Mouse (Mus musculus) CH12F3 (cell line): ENCODE results near the gene AI467606.

Experiments used
- in situ Hi-C: fragments of 300-500 bp; cut with MboI; formaldehyde crosslinking; loops from 2 replicates; pipeline ENCODE4 v1.14.3; 2020; ENCODE audit warnings: low sequenced_read_pairs

AI467606 gene

DNA sequence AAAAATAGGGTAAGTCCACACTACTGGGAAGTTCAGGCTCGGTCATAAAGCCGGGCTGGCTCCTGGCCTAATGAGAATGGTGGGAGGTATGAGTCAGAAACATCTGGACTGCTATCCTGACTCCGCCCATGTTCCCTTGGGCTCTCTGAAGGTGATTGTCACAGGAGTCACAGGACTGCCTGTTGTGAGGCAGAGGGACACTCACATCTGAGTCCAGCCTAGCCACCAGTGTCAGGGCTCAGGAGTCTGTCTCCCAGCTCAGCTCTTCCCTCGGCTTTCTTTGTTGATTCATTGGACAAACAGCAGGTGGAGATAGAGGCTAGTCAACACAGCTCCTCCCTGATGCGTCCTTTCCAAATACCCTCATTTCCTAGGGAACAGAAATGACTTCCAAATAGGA lies 26.8 kb downstream of the AI467606 start:
- in situ Hi-C loops = loop anchor here (25.0 kb wide), 1 partner anchor 544 kb away; no protein-coding TSS in a partner anchor

DNA sequence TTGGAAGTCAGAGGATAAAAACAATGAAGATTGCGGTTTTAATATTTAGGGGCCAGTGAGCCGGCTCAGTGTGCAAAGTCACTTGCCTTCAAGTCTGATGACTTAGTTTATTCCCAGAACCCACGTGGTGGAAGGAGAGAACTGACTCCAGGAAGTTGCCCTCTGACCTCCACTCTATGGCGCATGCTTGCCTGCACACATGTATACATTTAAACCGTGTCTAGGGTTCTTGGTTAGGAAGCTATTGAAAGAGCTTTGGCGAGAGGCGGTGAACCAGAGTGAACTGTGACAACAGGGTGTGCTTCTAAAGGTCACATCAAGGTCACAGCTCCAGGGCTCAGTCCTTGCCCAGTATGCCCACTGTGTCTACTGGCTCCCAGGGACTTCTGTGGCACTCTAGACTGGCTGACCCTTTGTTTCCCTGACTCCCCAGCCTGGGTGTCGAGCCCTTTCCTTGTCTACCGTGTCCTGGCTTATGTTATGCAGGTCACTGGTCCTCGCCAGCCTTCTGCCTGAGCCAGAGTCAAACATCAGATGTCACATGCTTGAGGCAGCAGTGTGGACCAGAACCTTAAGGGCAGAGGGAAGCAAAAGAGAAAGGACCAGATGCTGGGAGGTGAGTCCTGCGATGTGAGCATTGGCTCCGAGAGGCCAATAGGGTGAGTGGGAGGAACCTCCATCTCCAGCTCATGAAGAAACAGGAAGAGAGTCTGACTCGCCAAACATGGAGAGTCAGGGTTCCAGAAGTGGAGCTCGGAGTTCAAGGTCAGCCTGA lies 27.7 kb downstream of the AI467606 start:
- in situ Hi-C loops = loop anchor here (25.0 kb wide), 1 partner anchor 543 kb away; no protein-coding TSS in a partner anchor

DNA sequence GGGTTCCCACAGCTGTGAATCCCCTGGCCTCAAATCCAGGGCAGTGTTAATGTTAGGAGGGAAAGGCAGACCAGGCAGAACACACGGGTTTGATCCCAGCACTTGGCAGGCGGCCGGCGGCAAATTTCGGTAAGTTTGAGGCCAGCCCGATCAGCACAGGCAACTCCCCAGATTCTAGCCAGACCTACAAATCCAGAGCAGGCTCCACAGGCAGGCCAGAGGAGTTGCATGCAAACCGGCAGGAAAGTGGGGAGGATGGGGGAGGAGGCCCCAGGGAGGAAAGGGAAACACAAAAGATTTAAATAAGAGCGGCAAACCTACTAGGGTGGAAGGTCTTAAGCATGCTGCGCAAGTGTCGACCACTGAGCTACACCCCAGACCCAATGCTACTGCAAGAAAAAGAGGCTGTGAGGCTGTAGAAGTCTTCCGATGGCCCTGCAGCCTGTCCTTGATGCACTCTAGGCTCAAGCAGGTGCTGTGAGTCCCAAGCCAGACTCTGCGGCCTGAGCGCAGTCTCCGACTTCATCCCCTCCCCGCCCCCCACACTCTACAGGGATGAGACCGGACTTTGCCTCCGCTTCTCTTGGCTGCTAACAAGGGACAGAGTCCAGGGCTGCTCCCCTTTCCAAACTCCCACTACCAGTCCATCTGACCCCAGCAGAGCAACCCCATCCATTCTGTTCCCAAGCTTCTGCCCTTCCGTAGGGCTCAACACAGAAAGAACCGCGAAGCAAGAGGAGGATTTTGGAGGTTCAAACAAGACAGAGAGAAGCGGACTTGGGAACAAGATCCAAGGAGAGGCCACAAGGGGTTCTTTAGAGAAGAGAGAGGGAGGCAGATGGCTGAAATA lies 30.1 kb downstream of the AI467606 start:
- in situ Hi-C loops = loop anchor here (25.0 kb wide), 1 partner anchor 541 kb away; no protein-coding TSS in a partner anchor

DNA sequence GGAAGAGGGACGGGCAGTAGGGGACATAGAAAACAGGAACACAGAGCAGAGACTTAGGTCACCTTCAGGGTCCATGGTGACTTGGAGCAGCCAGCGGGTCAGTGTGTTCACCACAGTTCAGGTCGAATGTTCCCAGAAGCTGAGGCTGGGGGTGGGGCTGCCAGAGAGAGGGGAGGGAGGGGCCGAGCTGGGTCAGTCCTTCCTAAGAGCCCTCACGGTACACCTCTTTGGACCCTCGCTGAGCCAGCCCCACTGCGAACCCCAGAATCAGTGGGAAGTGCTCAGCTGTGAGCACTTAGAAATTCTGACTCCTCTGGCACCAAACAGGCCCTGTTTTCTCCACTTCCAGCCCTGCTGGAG lies 30.7 kb downstream of the AI467606 start, which contains the start of gene Qprt:
Gene Qprt, minus strand, starts transcription at position 316 of the 360 bp plus-strand sequence.
- in situ Hi-C loops = loop anchor here (25.0 kb wide), 1 partner anchor 540 kb away; no protein-coding TSS in a partner anchor

DNA sequence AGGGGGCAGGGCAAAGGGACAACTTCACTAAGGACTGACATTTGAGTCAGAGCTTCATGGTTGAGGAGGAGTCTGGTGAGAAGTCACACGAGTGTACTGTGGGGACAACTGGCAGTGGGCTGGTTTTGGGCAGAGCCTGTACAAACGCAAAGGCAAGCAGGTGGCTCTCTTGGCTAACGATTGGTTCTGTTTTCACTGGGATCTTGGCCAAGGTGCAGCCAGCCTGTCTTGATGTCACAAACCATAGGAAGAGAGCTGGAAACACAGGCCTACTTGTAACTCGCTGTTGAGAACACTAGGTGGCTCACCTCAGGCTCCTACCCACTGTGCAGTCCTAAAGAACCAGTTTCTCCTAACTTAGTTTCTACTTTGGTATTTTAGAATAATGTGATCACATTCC lies 38.5 kb downstream of the AI467606 start:
- in situ Hi-C loops = loop anchor here (5.0 kb wide), 1 partner anchor 58 kb away; no protein-coding TSS in a partner anchor

DNA sequence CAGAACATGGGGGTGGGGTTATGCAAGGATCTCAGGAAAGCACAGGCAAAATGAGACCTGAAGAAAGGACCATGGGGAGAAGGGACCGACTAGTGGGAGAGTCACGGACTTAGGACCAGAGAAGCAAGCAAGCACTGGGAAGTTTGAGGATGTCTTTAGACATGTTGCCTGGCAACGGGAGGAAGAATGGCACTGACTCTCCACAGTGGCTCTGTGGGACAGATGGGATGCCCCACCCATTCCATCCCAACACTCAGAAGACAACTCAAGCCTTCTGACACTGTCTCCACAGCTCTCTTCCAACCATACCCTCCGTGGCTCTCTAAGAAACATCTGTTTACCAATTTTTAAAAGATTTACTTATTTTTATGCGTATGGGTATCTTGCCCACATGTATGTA lies 42.0 kb downstream of the AI467606 start:
- in situ Hi-C loops = no loop called here

DNA sequence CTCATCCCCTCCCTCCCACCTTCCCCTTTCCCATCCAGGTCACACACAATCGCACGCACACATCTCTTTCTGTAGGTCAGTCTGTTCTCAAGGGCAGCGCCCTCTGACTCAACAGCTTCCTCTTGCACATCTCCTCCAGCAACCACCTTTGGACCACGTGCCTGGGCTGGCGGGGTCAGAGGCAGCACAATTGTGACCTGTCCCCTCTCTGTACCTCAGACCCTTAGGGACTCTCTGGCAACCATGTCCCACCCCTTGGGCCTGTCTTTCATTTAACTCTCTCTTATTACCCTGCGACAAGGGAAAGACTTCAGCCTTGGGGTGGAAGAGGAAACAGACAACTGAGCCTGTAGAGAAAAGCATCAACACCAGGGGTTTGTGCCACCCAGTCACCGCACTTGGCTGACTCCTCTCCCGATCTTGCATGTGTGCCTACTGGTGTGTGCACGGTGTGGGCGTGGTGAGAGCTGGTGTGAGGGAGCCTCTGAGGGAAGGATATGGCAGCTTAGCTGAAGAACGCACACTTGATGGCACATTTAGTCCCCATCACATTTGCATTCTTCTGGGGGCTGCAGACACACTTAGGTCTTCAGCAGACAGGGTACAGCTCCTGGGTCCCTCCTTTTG lies 43.8 kb downstream of the AI467606 start:
- in situ Hi-C loops = no loop called here

DNA sequence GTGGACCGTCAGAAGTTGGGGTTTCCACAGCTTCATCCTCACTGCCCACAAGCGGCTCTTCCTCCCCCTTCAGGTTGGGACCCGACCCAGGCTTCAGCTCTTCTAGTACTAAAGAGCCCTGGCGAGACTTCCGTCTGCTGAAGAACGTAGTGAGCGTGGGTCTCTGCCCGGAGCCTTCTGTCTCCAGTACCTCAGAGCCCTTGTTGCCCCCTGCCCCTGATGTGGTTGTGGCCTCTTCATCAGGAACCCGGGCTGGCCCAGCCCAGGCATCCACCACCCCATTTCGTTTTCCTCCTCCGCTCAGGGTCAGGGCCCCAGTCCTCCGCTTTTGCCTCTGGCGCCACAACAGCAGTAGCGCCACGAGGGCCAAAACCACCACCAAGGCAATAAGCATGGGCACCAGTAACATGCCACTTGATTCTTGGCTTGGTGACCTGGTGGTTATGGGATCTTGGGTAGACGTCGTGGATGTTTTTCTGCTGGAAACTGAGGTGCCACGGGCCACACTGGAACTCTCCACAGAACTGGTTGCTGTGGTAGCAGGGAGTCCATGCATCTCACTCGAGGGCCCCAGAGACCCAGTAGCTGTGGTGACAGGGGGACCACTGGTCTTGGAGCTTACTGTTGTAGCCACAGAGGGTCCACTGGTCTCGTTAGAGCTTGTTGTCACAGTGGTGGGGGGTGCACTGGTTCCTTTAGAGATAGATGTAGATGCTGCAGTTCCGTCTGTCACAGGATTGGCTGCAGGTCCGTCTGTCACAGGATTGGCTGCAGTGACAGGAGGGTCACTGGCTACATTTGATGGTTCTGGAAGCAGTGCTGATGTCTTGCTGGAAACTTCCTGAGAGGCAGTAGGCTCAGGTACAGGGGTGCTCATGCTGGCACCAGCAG lies 45.3 kb downstream of the AI467606 start:
- in situ Hi-C loops = no loop called here

DNA sequence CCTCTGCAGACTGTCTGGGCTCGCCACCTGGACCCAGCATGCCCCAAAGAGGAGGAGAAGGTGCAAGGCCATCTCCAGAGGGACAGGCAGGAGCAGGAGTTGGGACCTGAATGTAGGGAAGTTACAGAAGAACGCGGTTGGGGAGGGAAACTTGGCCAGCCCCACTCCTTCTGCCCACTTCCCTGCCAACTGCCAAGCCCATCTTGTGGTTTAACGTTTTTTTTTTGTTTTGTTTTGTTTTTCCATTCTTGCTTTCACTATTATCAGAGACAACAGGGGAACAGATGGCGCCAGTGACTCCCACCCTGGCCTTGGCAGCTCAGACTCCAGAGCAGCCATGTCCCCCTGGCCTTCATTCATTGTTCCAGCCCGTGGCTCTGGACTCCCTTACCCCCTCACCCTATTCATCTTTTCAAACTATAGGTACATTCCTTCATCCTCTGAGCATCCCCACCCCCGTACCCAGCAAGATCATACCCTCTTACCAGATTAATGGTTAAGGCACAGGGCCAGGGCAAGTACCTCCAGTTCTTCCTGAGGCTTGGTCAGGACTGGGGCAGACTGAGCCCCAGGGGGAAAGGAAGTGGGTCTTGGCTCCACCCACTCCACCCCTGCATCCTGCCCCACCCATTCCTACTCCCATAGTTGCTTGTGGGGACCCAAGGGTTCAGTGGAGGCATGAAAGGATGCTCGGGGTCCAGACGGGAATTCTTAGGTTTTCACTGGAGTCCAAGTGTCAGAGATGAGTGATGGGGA lies 46.3 kb downstream of the AI467606 start, which contains the start of gene Spn:
Gene Spn, minus strand, starts transcription at position 562 of the 756 bp plus-strand sequence.
- in situ Hi-C loops = no loop called here

DNA sequence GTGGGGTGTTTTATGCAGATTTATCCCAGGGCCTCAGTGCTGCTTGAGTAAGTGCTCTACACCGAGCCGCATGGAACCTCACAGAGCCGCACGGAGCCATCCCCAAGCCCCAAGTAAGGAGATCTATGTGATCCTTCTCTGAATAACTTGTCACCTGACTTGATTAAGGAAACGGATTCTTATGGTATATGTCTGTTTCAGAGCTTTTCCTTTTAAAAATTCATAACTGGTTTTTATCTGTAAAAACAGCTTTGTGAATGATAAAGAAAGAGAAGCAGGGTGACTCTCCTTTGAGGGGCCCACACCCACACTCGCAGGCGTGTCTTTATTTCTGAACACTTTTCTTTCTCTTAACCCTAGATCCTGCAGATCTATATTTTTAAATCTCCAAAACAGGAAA lies 47.9 kb downstream of the AI467606 start:
- in situ Hi-C loops = no loop called here

DNA sequence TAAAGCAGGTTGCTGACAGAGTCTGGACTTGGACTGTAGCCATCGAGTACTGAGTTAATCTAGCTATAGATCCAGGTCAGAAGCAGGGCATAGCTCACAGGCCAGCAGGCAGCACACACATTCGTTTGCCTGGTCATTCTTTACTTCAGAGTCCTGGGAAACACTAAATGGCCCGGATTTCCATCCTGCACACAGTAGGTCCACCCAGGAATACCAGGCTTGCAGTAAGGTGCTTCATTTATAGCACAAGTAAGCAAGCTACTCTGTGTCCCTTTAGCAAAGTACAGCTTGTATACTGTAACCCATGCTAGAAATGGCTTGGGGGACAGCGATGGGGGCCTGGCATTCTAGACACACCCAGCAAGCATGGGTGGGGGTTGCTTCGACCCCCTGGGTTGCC lies 48.4 kb downstream of the AI467606 start:
- in situ Hi-C loops = no loop called here

DNA sequence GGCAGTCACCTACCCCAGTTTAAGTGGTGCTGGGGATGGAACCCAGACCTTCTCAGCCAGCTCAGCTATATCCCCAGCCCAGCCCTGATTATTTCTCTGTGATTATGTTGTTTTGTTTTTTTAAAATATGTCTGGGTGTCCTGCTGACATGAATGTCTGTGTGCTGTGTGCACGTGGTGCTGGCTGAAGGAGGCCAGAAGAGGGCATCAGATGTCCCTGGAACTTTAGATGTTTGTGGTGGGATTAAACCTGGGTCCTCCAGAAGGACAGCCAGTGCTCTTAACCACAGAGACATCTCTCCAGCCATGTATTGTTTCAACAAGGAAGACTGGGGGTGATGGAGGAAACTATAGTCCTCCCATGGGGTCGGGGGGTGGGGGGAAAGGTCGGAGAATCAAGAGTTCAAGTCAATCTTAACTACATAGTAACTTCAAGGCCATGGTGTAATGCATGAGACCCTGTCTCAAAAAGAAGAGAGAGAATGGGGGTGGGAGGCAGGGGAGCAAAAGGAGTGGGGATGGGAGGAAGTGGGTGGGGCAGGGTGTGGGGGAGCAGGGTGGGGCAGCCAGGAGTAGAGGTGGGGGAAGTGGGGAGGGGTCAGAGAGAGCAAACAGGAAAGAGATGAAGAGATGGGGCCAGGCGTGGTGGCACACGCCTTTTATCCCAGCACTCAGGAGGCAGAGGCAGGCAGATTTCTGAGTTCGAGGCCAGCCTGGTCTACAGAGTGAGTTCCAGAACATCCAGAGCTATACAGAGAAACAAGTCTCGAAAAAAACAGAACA lies 49.7 kb downstream of the AI467606 start:
- in situ Hi-C loops = no loop called here

DNA sequence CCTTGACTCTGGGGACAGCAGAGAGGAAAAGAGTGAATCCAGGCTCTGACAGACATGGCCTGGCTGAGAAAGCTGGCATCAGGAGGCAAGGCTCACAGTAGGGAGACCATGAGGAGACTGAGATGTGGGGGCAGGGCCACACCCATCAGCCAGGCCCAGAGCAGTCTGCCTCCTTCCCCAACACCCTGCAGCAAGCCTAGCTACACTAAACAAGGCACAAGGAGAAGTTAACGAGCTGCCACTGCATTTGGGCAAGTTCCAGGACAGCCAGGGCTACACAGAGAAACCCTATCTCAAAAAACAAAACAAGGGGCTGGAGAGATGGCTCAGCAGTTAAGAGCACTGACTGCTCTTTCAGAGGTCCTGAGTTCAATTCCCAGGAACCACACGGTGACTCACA lies 51.1 kb downstream of the AI467606 start:
- in situ Hi-C loops = no loop called here

DNA sequence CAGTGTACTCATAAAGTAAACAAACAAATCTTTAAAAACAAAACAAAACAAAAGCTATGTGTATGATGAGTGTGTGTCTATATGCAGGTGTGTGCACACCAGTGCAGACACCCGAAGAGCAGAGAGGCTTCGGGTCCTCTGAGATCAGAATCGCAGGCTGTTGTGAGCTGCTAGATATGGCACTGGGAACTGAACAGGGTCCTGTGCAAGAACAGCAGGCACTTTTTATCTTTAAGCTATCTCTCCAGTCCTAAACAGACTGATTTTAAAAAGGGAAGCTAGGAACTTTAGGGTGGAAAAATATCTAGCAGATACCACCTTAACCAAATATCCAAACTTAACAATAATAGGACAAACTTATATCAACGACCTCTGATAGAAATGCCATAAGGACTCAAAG lies 51.5 kb downstream of the AI467606 start:
- in situ Hi-C loops = no loop called here
